Mouse (Mus musculus) heart, embryonic 13.5 days (tissue): ENCODE data around the gene Wdr5. TPM values are rescaled to one million over a fixed set of nuclear protein-coding genes. Genes with fewer than 3 reads are reported as not detected.

Source experiments
- ATAC-seq: fragments of 200-750 bp; cut with Nextera tagmentation; 2 replicates; pipeline ENCODE4 v1.8.0; 2017; ENCODE audit warnings: moderate TSS enrichment; ENCODE audit not compliant: insufficient number of reproducible peaks, low FRiP score, low TSS enrichment; ENCODE audit errors: extremely low read depth
- H3K27ac ChIP-seq: fragments of 300-500 bp; sonication (generic); replicated peaks from 2 replicates; pipeline ENCODE4 v1.5.1; 2015; ENCODE audit warnings: moderate library complexity, mild to moderate bottlenecking, inconsistent platforms
- H3K27me3 ChIP-seq: fragments of 300-500 bp; sonication (generic); replicated peaks from 2 replicates; pipeline ENCODE4 v1.6.1; 2015; ENCODE audit warnings: mild to moderate bottlenecking, inconsistent platforms
- H3K36me3 ChIP-seq: fragments of 300-500 bp; sonication (generic); 2 replicates; pipeline ENCODE4 v1.6.1; 2015; ENCODE audit warnings: mild to moderate bottlenecking, inconsistent platforms
- H3K4me1 ChIP-seq: fragments of 300-500 bp; sonication (generic); 2 replicates; pipeline ENCODE4 v1.6.1; 2015; ENCODE audit warnings: inconsistent platforms
- H3K4me2 ChIP-seq: fragments of 300-500 bp; sonication (generic); 2 replicates; pipeline ENCODE4 v1.6.1; 2015; ENCODE audit warnings: inconsistent platforms, mild to moderate bottlenecking, moderate library complexity
- H3K4me3 ChIP-seq: fragments of 300-500 bp; sonication (generic); 2 replicates; pipeline ENCODE4 v1.5.1; 2015; ENCODE audit warnings: moderate library complexity, mild to moderate bottlenecking, inconsistent platforms
- H3K9ac ChIP-seq: fragments of 300-500 bp; sonication (generic); 2 replicates; pipeline ENCODE4 v1.6.1; 2015; ENCODE audit warnings: inconsistent platforms, mild to moderate bottlenecking, moderate library complexity
- H3K9me3 ChIP-seq: fragments of 300-500 bp; sonication (generic); 2 replicates; pipeline ENCODE4 v1.6.1; 2016; ENCODE audit warnings: inconsistent platforms
- WGBS: fragments of 180-500 bp; shearing (Covaris S2); methylation state at CpG from one replicate; pipeline ENCODE4 v1.1.7; 2015; ENCODE audit warnings: mixed read lengths; 5-methylcytosine and 5-hydroxymethylcytosine counted together
- polyA plus RNA-seq: library from polyadenylated mRNA; unstranded; fragments of >200 nt; fragmentation: Nextera tagmentation; extraction: Ambion mirVana; gene quantifications from 2 replicates; pipeline ENCODE4 v1.2.1, GENCODE M21; 2015

Gene Wdr5
- polyA plus RNA-seq, 1 experiment from 2014 or later: 29.3 TPM

GRCm38 (mm10) chr2:27552620-27553287 is 37.8 kb downstream of the Wdr5 start:
- Histone ChIP-seq H3K27me3 (peaks cover 17% of the 10 kb centered on the region), H3K4me2 (no peak overlapping the region), H3K9ac (no peak overlapping the region), H3K9me3 (peaks cover 5% of the 10 kb centered on the region; the same call in 1 of the 2 replicates), H3K4me1 (peaks cover 24% of the 10 kb centered on the region), H3K4me3 (no peak overlapping the region), H3K27ac (no peak overlapping the region), H3K36me3 (no peaks in the 10 kb centered on the region)
- 18% methylated on average over 7 of the region's 7 CpGs for WGBS
- ATAC-seq: no peak

GRCm38 (mm10) chr2:27554308-27554707 is 39.4 kb downstream of the Wdr5 start:
- peak; percentile 19; the same call in 1 of the 2 replicates for ATAC-seq
- Histone ChIP-seq H3K4me3 (no peak overlapping the region), H3K9ac (peak overlapping the region; percentile 19; the same call in 1 of the 2 replicates), H3K27ac (no peak overlapping the region), H3K4me2 (no peak overlapping the region), H3K36me3 (no peaks in the 10 kb centered on the region), H3K9me3 (no peaks in the 10 kb centered on the region), H3K27me3 (peaks cover 21% of the 10 kb centered on the region), H3K4me1 (peaks cover 24% of the 10 kb centered on the region)
- WGBS: 57% methylated on average over 9 of the region's 9 CpGs

DNA sequence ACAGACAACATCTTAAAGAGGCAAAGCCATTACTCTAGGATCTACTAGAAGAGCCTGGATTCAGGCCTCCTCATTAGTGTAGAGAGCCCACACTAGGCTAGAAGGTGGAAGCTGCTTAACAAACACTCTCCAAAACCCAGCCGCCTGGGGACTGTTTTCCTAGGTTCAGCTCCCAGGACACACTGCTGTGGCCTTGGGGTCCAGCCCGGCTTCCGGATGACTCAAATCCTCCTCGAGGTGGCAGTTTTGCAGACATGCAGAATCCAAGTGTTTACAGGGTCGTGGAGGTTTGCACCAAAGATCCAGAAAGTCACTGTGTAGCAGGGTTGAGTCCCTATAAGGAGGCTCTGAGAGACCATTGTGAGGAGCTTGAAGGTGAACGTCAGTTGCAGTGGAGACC is 42.0 kb downstream of the Wdr5 start:
- H3K27me3 ChIP-seq: peaks cover 24% of the 10 kb centered on the region
- WGBS: 74% methylated on average over 6 of the region's 6 CpGs

DNA sequence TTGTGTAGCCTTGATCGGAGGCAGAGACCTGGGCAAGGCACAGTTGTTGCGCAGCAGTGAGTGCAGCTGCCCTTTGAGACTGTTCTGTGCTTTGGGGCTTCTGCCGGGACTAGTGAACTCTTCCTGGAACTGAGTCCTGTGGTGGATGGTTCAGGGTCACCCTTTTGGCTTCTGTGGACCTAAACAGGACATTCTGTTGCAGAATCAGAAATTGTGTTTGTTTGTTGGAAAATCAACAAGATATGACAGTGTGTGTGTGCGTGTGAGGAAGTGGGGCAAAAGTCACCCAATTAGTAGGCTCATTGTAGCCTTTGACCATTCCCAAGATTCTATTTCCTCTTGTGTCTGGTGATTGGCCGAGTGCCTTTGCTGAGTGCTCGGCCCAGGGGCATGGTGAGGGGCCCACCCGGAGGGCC is 45.8 kb downstream of the Wdr5 start:
- no peaks in the 10 kb centered on the region for H3K9me3 ChIP-seq
- no peak overlapping the region for H3K4me2 ChIP-seq
- peaks cover 13% of the 10 kb centered on the region for H3K4me1 ChIP-seq
- no peak overlapping the region for H3K9ac ChIP-seq
- H3K27me3 ChIP-seq: peaks cover 48% of the 10 kb centered on the region
- no peak overlapping the region for H3K27ac ChIP-seq
- 67% methylated on average over 7 of the region's 7 CpGs for WGBS
- no peak for ATAC-seq
- no peak overlapping the region for H3K4me3 ChIP-seq
- no peaks in the 10 kb centered on the region for H3K36me3 ChIP-seq

More for the DNA sequence above, 42.0 kb downstream of the Wdr5 start:
- H3K9ac ChIP-seq: no peak overlapping the region
- no peak overlapping the region for H3K4me2 ChIP-seq
- peaks cover 24% of the 10 kb centered on the region for H3K4me1 ChIP-seq
- H3K4me3 ChIP-seq: no peak overlapping the region
- no peak overlapping the region for H3K27ac ChIP-seq
- H3K9me3 ChIP-seq: no peaks in the 10 kb centered on the region
- no peak for ATAC-seq
- no peaks in the 10 kb centered on the region for H3K36me3 ChIP-seq

DNA sequence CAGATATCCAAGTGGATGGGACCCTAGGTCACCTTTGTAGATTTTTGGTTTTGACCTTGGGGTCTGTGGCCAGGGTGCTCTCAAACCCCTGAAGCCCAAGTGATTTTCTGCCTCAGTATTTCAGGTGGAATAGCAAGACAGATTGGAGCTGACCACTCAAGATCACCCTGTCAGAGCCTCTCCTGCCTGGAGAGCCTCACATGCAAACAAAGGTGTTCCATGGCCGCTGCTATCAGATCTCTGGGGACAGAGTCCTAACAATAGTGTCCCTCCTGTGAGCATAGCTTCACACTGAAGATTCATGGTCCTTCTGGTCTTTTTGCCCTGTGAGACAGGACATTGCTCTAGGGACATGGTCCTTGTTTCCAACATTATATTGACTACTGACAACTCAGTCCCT is 46.2 kb downstream of the Wdr5 start:
- Histone ChIP-seq H3K27me3 (peaks cover 46% of the 10 kb centered on the region), H3K9me3 (no peaks in the 10 kb centered on the region), H3K27ac (no peak overlapping the region), H3K4me1 (peaks cover 16% of the 10 kb centered on the region), H3K4me2 (no peak overlapping the region), H3K9ac (no peak overlapping the region), H3K4me3 (no peak overlapping the region), H3K36me3 (no peaks in the 10 kb centered on the region)
- 59% methylated on average over 1 of the region's 1 CpGs for WGBS
- ATAC-seq: no peak

DNA sequence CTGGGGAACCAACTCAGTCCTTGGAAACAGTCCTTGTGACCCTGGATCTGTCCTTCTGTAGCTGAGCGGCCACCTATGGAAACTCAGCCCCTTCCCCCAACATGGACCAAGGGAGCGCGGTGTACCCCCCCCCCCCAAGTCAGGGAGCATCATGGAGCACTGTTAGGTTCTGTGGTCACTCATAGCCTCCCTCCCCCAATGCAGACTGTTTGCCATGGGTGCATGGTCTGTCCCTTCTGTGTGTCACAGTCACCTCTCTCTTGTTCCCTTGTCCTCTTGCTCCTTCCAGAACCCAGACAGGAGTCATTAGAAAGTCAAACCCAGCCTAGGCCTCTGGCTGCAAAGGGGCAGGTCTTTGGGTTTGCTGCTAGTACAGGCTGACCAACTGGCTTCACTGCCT is 46.9 kb downstream of the Wdr5 start:
- Histone ChIP-seq H3K9ac (no peak overlapping the region), H3K9me3 (no peaks in the 10 kb centered on the region), H3K4me2 (no peak overlapping the region), H3K27me3 (peaks cover 46% of the 10 kb centered on the region), H3K27ac (no peak overlapping the region), H3K4me3 (no peak overlapping the region), H3K4me1 (peaks cover 18% of the 10 kb centered on the region), H3K36me3 (no peaks in the 10 kb centered on the region)
- 100% methylated on average over 2 of the region's 3 CpGs for WGBS
- ATAC-seq: no peak

- Histone ChIP-seq H3K4me1 (peaks cover 21% of the 10 kb centered on the region), H3K4me2 (no peak overlapping the region), H3K9me3 (no peaks in the 10 kb centered on the region), H3K27me3 (peaks cover 49% of the 10 kb centered on the region), H3K36me3 (no peaks in the 10 kb centered on the region), H3K9ac (no peak overlapping the region), H3K27ac (no peak overlapping the region), H3K4me3 (no peak overlapping the region)
- 58% methylated on average over 9 of the region's 9 CpGs for WGBS
- no peak for ATAC-seq
Measured at GRCm38 (mm10) chr2:27563641-27564148, 48.7 kb downstream of the Wdr5 start.

- 86% methylated on average over 4 of the region's 4 CpGs for WGBS
- no peak for ATAC-seq
- Histone ChIP-seq H3K4me1 (peaks cover 23% of the 10 kb centered on the region), H3K27ac (no peak overlapping the region; the same call in 1 of the 2 replicates), H3K9ac (no peak overlapping the region), H3K27me3 (peaks cover 49% of the 10 kb centered on the region), H3K36me3 (no peaks in the 10 kb centered on the region), H3K4me3 (no peak overlapping the region), H3K9me3 (no peaks in the 10 kb centered on the region), H3K4me2 (no peak overlapping the region)
Measured at GRCm38 (mm10) chr2:27564694-27565093, 49.7 kb downstream of the Wdr5 start.

- peak overlapping the region; percentile 4; the same call in 1 of the 2 replicates for H3K9ac ChIP-seq
- H3K36me3 ChIP-seq: no peaks in the 10 kb centered on the region
- peaks cover 23% of the 10 kb centered on the region for H3K4me1 ChIP-seq
- H3K27ac ChIP-seq: no peak overlapping the region; the same call in 1 of the 2 replicates
- no peak overlapping the region for H3K4me2 ChIP-seq
- peaks cover 48% of the 10 kb centered on the region for H3K27me3 ChIP-seq
- 45% methylated on average over 12 of the region's 12 CpGs for WGBS
- H3K4me3 ChIP-seq: no peak overlapping the region
- no peak for ATAC-seq
- no peaks in the 10 kb centered on the region for H3K9me3 ChIP-seq
Measured at GRCm38 (mm10) chr2:27565316-27566103, 50.6 kb downstream of the Wdr5 start.

DNA sequence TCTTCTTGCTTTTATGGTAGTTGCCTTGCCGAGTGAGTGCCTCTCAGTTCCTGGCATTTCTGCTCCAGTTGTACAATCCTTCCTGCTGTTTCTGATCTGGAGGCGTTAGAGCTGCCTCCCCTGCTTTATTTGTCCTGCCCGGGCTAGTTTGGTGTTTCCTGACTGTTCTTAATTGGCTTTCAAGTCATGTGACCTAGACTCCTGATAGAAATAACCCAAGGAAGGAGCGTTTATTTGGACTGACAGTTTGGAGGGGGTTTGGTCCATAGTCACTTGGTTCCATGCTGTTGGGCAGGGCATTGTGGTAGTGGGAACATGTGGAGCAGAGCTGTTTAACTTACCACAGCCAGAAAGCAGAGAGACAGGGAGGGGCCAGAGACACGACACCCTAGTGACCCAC is 55.9 kb downstream of the Wdr5 start:
- Histone ChIP-seq H3K4me2 (no peak overlapping the region), H3K27ac (no peak overlapping the region), H3K9me3 (no peaks in the 10 kb centered on the region), H3K27me3 (peaks cover 18% of the 10 kb centered on the region), H3K4me3 (no peak overlapping the region), H3K36me3 (no peaks in the 10 kb centered on the region), H3K9ac (no peak overlapping the region), H3K4me1 (peaks cover 40% of the 10 kb centered on the region)
- no peak for ATAC-seq
- 59% methylated on average over 5 of the region's 5 CpGs for WGBS

DNA sequence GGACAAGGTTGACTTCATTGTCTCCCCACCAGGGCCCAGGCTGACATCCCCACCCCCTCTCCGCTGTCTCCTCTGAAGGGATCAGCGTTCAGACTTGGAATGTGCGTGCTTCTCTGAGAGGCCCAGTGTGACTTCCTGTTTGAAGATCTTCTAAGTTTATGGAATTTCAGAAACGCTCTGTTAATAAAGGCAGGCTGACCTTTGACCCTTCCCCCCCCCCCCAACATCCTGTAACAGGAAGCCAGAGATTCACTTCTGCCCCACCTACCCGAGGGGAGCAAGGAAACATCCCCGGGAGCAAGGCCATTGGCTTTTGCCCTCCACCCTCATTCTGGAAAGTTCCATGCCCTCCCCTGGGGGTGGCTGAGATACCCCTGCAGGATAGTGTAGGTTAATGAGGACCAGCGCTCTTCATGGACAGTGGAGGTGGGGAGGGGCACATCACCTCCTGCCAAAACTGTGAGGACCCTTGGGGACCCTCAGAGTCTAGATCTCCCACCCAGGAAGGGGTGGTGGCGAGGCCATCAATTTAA is 57.4 kb downstream of the Wdr5 start:
- no peaks in the 10 kb centered on the region for H3K9me3 ChIP-seq
- no peak for ATAC-seq
- peak overlapping the region; percentile 60 for H3K27ac ChIP-seq
- H3K27me3 ChIP-seq: peaks cover 7% of the 10 kb centered on the region
- WGBS: 51% methylated on average over 8 of the region's 8 CpGs
- H3K4me2 ChIP-seq: no peak overlapping the region; the same call in 1 of the 2 replicates
- no peak overlapping the region for H3K4me3 ChIP-seq
- H3K36me3 ChIP-seq: no peaks in the 10 kb centered on the region
- H3K9ac ChIP-seq: no peak overlapping the region
- H3K4me1 ChIP-seq: peaks cover 35% of the 10 kb centered on the region
